Mouse (Mus musculus): ENCODE results near the gene Timm10.

DNA sequence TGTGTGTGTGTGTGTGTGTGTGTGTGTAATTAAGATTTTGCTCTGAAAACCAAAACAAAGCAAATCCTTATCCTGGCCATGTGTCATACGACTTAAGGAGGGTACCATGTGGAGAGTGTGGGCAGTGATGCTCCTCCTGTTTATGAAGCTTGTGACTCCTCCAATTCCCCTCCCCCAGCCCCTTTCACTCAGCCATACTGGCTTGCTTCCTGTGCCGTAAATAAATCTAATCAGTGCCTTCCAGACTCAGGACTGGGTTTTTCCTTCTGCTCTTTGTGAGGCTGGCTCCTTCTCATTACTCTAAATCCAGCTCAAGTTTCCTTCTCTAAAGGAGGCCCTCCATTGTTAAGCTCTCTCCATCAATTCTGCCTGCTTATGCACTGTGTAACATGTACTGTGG, 3.6 kb upstream of the Timm10 start:
- no peak for TF ChIP-seq POLR2A (IDR thresholded peaks at IDR 0.05; ENCODE audit: control insufficient read depth, low read depth, low read length)
- no peak for TF ChIP-seq CTCF (IDR thresholded peaks at IDR 0.05; ENCODE audit: control insufficient read depth, insufficient read depth, insufficient replicate concordance, low read depth, low read length)

Data from testis, adult 2 months (tissue).